Comparison of ENCODE assay signal across 18 mouse cellular contexts in the genomic region with DNA sequence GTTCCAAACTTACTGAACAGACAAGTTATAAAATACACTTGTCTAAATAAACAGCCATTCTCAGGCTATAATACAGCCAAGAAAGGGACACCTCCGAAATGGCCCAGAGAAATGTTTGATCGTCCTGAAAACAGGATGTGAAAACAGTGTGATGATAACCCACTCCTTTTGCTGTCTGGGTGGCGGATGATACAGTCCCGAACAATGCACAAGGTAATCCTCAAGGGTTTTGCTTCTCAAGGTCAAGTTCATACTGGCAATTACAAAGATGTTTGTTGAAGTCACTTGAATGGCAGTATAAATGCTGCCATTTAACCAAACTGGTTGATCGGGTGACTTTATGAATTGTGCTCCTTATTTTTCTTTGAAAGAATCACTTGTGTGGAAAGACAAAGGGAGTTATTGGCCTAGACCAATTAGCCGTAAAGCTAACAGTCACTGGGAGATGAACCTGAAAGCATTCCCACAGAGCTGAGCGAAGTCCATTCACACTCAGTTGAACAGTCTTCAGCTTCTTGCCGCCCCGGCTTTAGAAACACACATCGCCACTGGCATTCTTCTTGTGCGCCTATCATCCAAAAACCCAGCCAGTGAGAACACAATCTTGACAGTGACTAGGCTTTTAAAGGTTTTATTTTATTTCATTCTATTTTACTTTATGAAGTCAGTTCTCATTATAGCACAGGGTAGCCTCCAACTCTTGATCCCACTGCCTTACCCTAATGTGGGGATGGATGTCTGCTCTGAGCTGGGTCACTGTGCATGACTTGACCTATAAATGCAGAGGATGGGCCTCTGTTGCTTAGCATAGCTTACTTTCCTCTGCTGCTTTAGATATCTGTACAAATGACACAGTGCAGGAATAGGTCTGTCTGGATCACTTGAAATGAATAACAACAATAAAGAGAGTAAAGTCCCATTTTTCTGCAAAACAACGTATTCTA.
DNase-seq lines count a peak whose midpoint lies in the region; ATAC-seq lines count a peak whose summit lies in the region.
"Had no signal": no experiment of that assay in that cellular context is flagged by ENCODE, and none has a peak within 500 bp of the region (broad histone marks: within the 10 kb centered on the region; RNA-seq: fewer than 3 reads in every experiment).

No protein-coding gene starts in this region.

- no peak overlapping the region for H3K9ac ChIP-seq in hindbrain, embryonic 12.5 days
- H3K9ac ChIP-seq in intestine, embryonic 15.5 days = no peak overlapping the region
- H3K9ac ChIP-seq: heart, embryonic 12.5 days; liver, embryonic 13.5 days; midbrain, embryonic 12.5 days had no signal

- no peaks in the 10 kb centered on the region for H3K9me3 ChIP-seq in hindbrain, embryonic 12.5 days (replicated peaks)
- no peaks in the 10 kb centered on the region for H3K9me3 ChIP-seq in intestine, embryonic 15.5 days
- H3K9me3 ChIP-seq: heart, embryonic 12.5 days; liver, embryonic 13.5 days; midbrain, embryonic 12.5 days had no signal

- WGBS in hindbrain, embryonic 12.5 days = 43% methylated on average over 12 of the region's 12 CpGs
- 73% methylated on average over 12 of the region's 12 CpGs for whole genome bisulfite sequencing in intestine, embryonic 15.5 days

- peak; percentile 17 for DNase-seq in embryo, embryonic 10 days (ENCODE audit: low spot score)
- no peak for DNase-seq in embryo, embryonic 9.5 days (ENCODE audit: extremely low spot score)
- DNase-seq in left cerebral cortex, postnatal 4 days = peak; percentile 2
- DNase-seq in left cerebral cortex, postnatal 25 days (ENCODE audit: low spot score in 2 of 2) = no peak
- DNase-seq in mesoderm, embryonic 11.5 days (ENCODE audit: low read depth, low spot score) = peak; percentile 30
- no peak for DNase-seq in left cerebral cortex, adult 18-20 months (ENCODE audit: low spot score in 2 of 2)
- DNase-seq: adrenal gland, postnatal 25 days; cerebellum, adult 9-11 months; gastrocnemius, postnatal 36 days; heart, postnatal 36 days; liver, embryonic 13.5 days; lung, postnatal 36 days; thymus, adult 18-20 months had no signal

- no peak overlapping the region for H3K4me3 ChIP-seq in hindbrain, embryonic 12.5 days
- no peak overlapping the region for H3K4me3 ChIP-seq in intestine, embryonic 15.5 days (replicated peaks)
- H3K4me3 ChIP-seq: heart, embryonic 12.5 days; liver, embryonic 13.5 days; midbrain, embryonic 12.5 days had no signal

- peaks cover 5% of the 10 kb centered on the region; the same call in 1 of the 2 replicates for H3K4me1 ChIP-seq in hindbrain, embryonic 12.5 days
- H3K4me1 ChIP-seq in intestine, embryonic 15.5 days (replicated peaks) = no peaks in the 10 kb centered on the region
- H3K4me1 ChIP-seq: heart, embryonic 12.5 days; liver, embryonic 13.5 days had no signal

- H3K36me3 ChIP-seq in hindbrain, embryonic 12.5 days = no peaks in the 10 kb centered on the region
- no peaks in the 10 kb centered on the region for H3K36me3 ChIP-seq in intestine, embryonic 15.5 days
- H3K36me3 ChIP-seq: heart, embryonic 12.5 days; liver, embryonic 13.5 days; midbrain, embryonic 12.5 days had no signal

- intact Hi-C loops in left cerebral cortex, postnatal 4 days (cut with DNase I) = no loop called here
- intact Hi-C loops in left cerebral cortex, postnatal 25 days (cut with DNase I) = no loop called here

- no peaks in the 10 kb centered on the region for H3K27me3 ChIP-seq in hindbrain, embryonic 12.5 days
- H3K27me3 ChIP-seq in intestine, embryonic 15.5 days (replicated peaks) = no peaks in the 10 kb centered on the region
- H3K27me3 ChIP-seq: heart, embryonic 12.5 days; liver, embryonic 13.5 days; midbrain, embryonic 12.5 days had no signal

- H3K4me2 ChIP-seq in hindbrain, embryonic 12.5 days (replicated peaks) = no peak overlapping the region
- H3K4me2 ChIP-seq in intestine, embryonic 15.5 days (replicated peaks) = no peak overlapping the region
- H3K4me2 ChIP-seq: heart, embryonic 12.5 days; liver, embryonic 13.5 days; midbrain, embryonic 12.5 days had no signal

- H3K27ac ChIP-seq in hindbrain, embryonic 12.5 days = no peak overlapping the region
- no peak overlapping the region for H3K27ac ChIP-seq in intestine, embryonic 15.5 days
- H3K27ac ChIP-seq: liver, embryonic 13.5 days; midbrain, embryonic 12.5 days had no signal

- peak; percentile 73 for ATAC-seq in hindbrain, embryonic 12.5 days (ENCODE audit: low FRiP score)
- no peak for ATAC-seq in intestine, embryonic 15.5 days
- ATAC-seq: activated CD4-positive, CD25-positive, alpha-beta regulatory T cell, adult 4 months had no signal

Comparison
In these comparisons a context has a peak if more than half of its experiments do, and no peak if none do; other contexts are left out.
1. DNase-seq: peak in embryo, embryonic 10 days (single experiment), left cerebral cortex, postnatal 4 days (single experiment) and mesoderm, embryonic 11.5 days (single experiment); none in embryo, embryonic 9.5 days (single experiment), left cerebral cortex, postnatal 25 days (0 of 2) and left cerebral cortex, adult 18-20 months (0 of 2).